Mouse (Mus musculus) lung, embryonic 14.5 days (tissue): ENCODE measurements at regions not wholly inside any gene's neighbourhood (a gene's known extent, or its start where the extent isn't known, plus 50 kb on each side); places are given as distances from the start of the nearest gene placed in this dataset.
A peak's percentile ranks its signal among the peaks of the same experiment; 100 is the strongest.
"Not testable (repeated sequence)": the region's sequence is repeated elsewhere in the genome, so short reads cannot be mapped to it uniquely, and the experiment has no call there.

Experiments
- ATAC-seq: fragments of 200-750 bp; cut with Nextera tagmentation; 2 replicates; pipeline ENCODE4 v1.8.0; 2017; ENCODE audit warnings: mild to moderate bottlenecking, moderate TSS enrichment, moderate library complexity; ENCODE audit not compliant: insufficient read depth
- DNase-seq: peaks from one replicate; pipeline ENCODE4 v3.0.0-alpha.2; 2015
- H3K27ac ChIP-seq: fragments of 300-500 bp; sonication (generic); 2 replicates; pipeline ENCODE4 v1.5.1; 2014; ENCODE audit warnings: low read depth, mild to moderate bottlenecking, moderate library complexity
- H3K27me3 ChIP-seq: fragments of 300-500 bp; sonication (generic); 2 replicates; pipeline ENCODE4 v1.6.1; 2014; ENCODE audit warnings: low read length, control low read depth; ENCODE audit not compliant: insufficient read depth
- H3K36me3 ChIP-seq: fragments of 300-500 bp; sonication (generic); 2 replicates; pipeline ENCODE4 v1.6.1; 2014; ENCODE audit warnings: control low read depth; ENCODE audit not compliant: insufficient read depth
- H3K4me1 ChIP-seq: fragments of 300-500 bp; sonication (generic); 2 replicates; pipeline ENCODE4 v1.6.1; 2014; ENCODE audit warnings: antibody characterized with exemption, control low read depth; ENCODE audit not compliant: insufficient read depth
- H3K4me2 ChIP-seq: fragments of 300-500 bp; sonication (generic); 2 replicates; pipeline ENCODE4 v1.6.1; 2014; ENCODE audit warnings: mild to moderate bottlenecking
- H3K4me3 ChIP-seq: fragments of 300-500 bp; sonication (generic); 2 replicates; pipeline ENCODE4 v1.5.1; 2014; ENCODE audit warnings: low read depth, low read length
- H3K9ac ChIP-seq: fragments of 300-500 bp; sonication (generic); 2 replicates; pipeline ENCODE4 v1.6.1; 2014
- H3K9me3 ChIP-seq: fragments of 300-500 bp; sonication (generic); 2 replicates; pipeline ENCODE4 v1.6.1; 2016; ENCODE audit warnings: low read depth, low read length, control low read depth
- CTCF ChIP-seq: IDR thresholded peaks from 2 replicates; pipeline ENCODE4 v1.5.1; 2016; ENCODE audit warnings: antibody characterized with exemption, low read depth
- WGBS: fragments of 180-500 bp; shearing (Covaris S2); extraction: QIAGEN DNeasy Blood & Tissue Kit; methylation state at CpG from one replicate; pipeline ENCODE4 v1.1.7; 2014; 5-methylcytosine and 5-hydroxymethylcytosine counted together

GRCm38 (mm10) chr7:137685320-137685719 lies 247.9 kb downstream of the Glrx3 start:
- Histone ChIP-seq H3K9me3 (no peaks in the 10 kb centered on the region), H3K27ac (no peak overlapping the region), H3K4me3 (no peak overlapping the region), H3K36me3 (no peaks in the 10 kb centered on the region), H3K9ac (no peak overlapping the region), H3K4me1 (no peaks in the 10 kb centered on the region), H3K4me2 (no peak overlapping the region), H3K27me3 (no peaks in the 10 kb centered on the region)
- no peak for TF ChIP-seq CTCF
- 67% methylated on average over 6 of the region's 6 CpGs for WGBS
- ATAC-seq (no peak), DNase-seq (no peak)

- DNase-seq (peak; percentile 28), ATAC-seq (peak; percentile 60; the same call in 1 of the 2 replicates)
- no peaks in the 10 kb centered on the region for H3K9me3 ChIP-seq
- H3K36me3 ChIP-seq = no peaks in the 10 kb centered on the region
- H3K4me2 ChIP-seq = no peak overlapping the region
- H3K9ac ChIP-seq = no peak overlapping the region
- WGBS = 43% methylated on average over 5 of the region's 5 CpGs
- no peaks in the 10 kb centered on the region for H3K27me3 ChIP-seq
- H3K27ac ChIP-seq = no peak overlapping the region
- no peaks in the 10 kb centered on the region for H3K4me1 ChIP-seq
- no peak; the same call in 1 of the 2 replicates for TF ChIP-seq CTCF
- H3K4me3 ChIP-seq = no peak overlapping the region
Measured at GRCm38 (mm10) chr7:137696831-137697230, 259.4 kb downstream of the Glrx3 start.

GRCm38 (mm10) chr7:137698501-137698900 lies 261.1 kb downstream of the Glrx3 start:
- not testable (repeated sequence) for H3K9ac ChIP-seq, H3K4me2 ChIP-seq, H3K27me3 ChIP-seq, H3K4me1 ChIP-seq, H3K36me3 ChIP-seq, H3K9me3 ChIP-seq, H3K27ac ChIP-seq, H3K4me3 ChIP-seq, ATAC-seq, DNase-seq
- 60% methylated on average over 6 of the region's 6 CpGs for WGBS

GRCm38 (mm10) chr7:137712862-137713261 lies 275.4 kb downstream of the Glrx3 start:
- no peaks in the 10 kb centered on the region for H3K9me3 ChIP-seq
- 47% methylated on average over 9 of the region's 9 CpGs for WGBS
- H3K36me3 ChIP-seq = no peaks in the 10 kb centered on the region
- no peak overlapping the region for H3K4me2 ChIP-seq
- DNase-seq (no peak), ATAC-seq (no peak)
- no peak overlapping the region for H3K27ac ChIP-seq
- H3K4me3 ChIP-seq = no peak overlapping the region
- no peak overlapping the region for H3K9ac ChIP-seq
- peaks cover 7% of the 10 kb centered on the region; the same call in 1 of the 2 replicates for H3K4me1 ChIP-seq
- no peaks in the 10 kb centered on the region for H3K27me3 ChIP-seq
- TF ChIP-seq CTCF = no peak

GRCm38 (mm10) chr7:137713856-137714255 lies 276.4 kb downstream of the Glrx3 start:
- no peak overlapping the region for H3K4me3 ChIP-seq
- peaks cover 7% of the 10 kb centered on the region; the same call in 1 of the 2 replicates for H3K4me1 ChIP-seq
- no peaks in the 10 kb centered on the region for H3K9me3 ChIP-seq
- no peaks in the 10 kb centered on the region for H3K36me3 ChIP-seq
- no peak overlapping the region for H3K4me2 ChIP-seq
- DNase-seq (no peak), ATAC-seq (no peak; the same call in 1 of the 2 replicates)
- 68% methylated on average over 3 of the region's 3 CpGs for WGBS
- H3K27ac ChIP-seq = peak overlapping the region; percentile 36; the same call in 1 of the 2 replicates
- no peak overlapping the region for H3K9ac ChIP-seq
- no peak for TF ChIP-seq CTCF
- no peaks in the 10 kb centered on the region for H3K27me3 ChIP-seq

GRCm38 (mm10) chr7:137714318-137714962 lies 277.0 kb downstream of the Glrx3 start:
- no peak overlapping the region for H3K4me3 ChIP-seq
- no peaks in the 10 kb centered on the region for H3K36me3 ChIP-seq
- peaks cover 7% of the 10 kb centered on the region; the same call in 1 of the 2 replicates for H3K4me1 ChIP-seq
- ATAC-seq (peak; percentile 78), DNase-seq (peak; percentile 81)
- H3K9me3 ChIP-seq = no peaks in the 10 kb centered on the region
- peak overlapping the region; percentile 12; the same call in 1 of the 2 replicates for H3K27ac ChIP-seq
- TF ChIP-seq CTCF = no peak
- no peak overlapping the region for H3K9ac ChIP-seq
- no peaks in the 10 kb centered on the region for H3K27me3 ChIP-seq
- 25% methylated on average over 12 of the region's 12 CpGs for WGBS
- no peak overlapping the region for H3K4me2 ChIP-seq

DNA sequence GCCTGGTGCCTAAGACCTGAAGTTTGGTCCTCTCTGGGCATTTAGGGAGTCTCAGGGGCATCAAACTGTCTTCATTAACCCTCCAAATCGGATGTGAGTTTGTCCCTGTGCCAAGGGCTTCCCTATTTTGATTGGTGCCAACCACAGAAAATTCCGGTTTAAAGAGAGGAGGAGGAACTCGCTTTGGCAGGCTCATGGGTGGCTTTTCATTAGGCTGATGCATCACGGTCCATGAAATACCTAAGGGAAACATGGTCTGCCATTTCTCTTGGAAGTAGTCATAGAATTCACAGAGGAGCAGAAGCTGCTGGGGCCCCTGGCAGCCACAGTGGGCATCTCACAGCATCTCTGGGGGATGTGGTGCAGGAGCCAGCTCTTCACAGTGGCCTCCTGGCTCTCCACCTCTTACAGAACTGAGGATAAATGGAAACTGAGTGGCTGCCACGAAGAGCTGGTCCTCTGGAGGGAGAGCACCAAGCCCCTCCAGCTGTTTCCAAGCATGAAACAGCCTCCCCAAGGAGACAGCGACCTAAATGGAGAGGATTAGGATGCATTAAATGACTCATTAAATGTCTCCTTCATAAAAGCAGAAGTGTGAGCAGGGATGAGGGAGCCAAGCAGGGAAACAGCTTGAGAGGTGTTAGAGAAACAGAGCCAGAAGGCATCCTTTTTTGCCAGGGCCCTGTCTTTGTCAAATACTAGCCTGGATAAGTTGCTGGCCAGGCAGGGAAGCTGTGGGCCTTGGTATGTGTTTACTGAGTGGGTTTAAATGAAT lies 277.9 kb downstream of the Glrx3 start:
- Histone ChIP-seq H3K4me2 (no peak overlapping the region), H3K9me3 (no peaks in the 10 kb centered on the region), H3K27ac (0 out of 2 replicates have a peak overlapping the region, but pooled peaks have one; percentile 7), H3K36me3 (no peaks in the 10 kb centered on the region), H3K4me3 (no peak overlapping the region), H3K9ac (no peak overlapping the region), H3K4me1 (peaks cover 10% of the 10 kb centered on the region), H3K27me3 (no peaks in the 10 kb centered on the region)
- no peak for TF ChIP-seq CTCF
- DNase-seq (peak; percentile 38), ATAC-seq (no peak; the same call in 1 of the 2 replicates)
- 65% methylated on average over 6 of the region's 6 CpGs for WGBS
